Mouse (Mus musculus): ENCODE measurements around the gene Mrps35. TPM values are rescaled to one million over a fixed set of nuclear protein-coding genes. Genes with fewer than 3 reads are reported as not detected.

The Mrps35 gene
- polyA plus RNA-seq, 1 experiment from 2014 or later: 99.6 TPM

- H3K4me3 ChIP-seq: no peak overlapping the region
- H3K36me3 ChIP-seq: no peaks in the 10 kb centered on the region
- H3K4me2 ChIP-seq (replicated peaks): no peak overlapping the region
- WGBS: 81% methylated on average over 3 of the region's 3 CpGs
- H3K27me3 ChIP-seq: peaks cover 3% of the 10 kb centered on the region; the same call in 1 of the 2 replicates
- H3K9me3 ChIP-seq: no peaks in the 10 kb centered on the region
- ATAC-seq (ENCODE audit: low FRiP score, low read depth): no peak
- H3K9ac ChIP-seq: no peak overlapping the region
- no peak overlapping the region for H3K27ac ChIP-seq
- 0 out of 2 replicates have a peak, but pooled peaks cover 2% of the 10 kb centered on the region for H3K4me1 ChIP-seq
Measured at GRCm38 (mm10) chr6:147118190-147118589, 75.6 kb downstream of the Mrps35 start.

DNA sequence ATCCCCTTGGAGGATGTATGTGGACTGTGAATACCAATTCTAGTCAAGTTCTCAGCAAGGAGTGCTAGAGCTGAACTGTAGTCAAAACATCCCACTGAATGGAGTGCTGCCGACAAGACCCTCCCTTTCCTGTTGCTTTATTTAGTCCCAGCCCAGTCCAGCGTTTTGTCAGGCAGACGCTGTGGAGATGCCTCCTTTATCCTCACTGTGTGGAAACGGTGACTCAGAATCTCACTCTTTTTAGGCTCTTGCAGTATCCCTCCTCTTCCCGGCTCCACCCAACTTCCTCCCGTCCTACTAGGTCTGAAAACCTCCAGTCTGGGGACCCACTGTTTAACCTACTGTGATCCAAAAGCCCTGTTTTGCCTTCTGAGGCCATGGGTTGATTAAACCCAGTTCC, 78.8 kb downstream of the Mrps35 start:
- Histone ChIP-seq H3K27me3 (peaks cover 6% of the 10 kb centered on the region; the same call in 1 of the 2 replicates), H3K9me3 (no peaks in the 10 kb centered on the region), H3K4me3 (no peak overlapping the region), H3K4me2 (replicated peaks) (no peak overlapping the region), H3K27ac (no peak overlapping the region), H3K36me3 (no peaks in the 10 kb centered on the region), H3K9ac (no peak overlapping the region), H3K4me1 (peaks cover 6% of the 10 kb centered on the region; the same call in 1 of the 2 replicates)
- 59% methylated on average over 6 of the region's 6 CpGs for WGBS
- ATAC-seq (ENCODE audit: low FRiP score, low read depth): no peak

Other genes starting within 250 kb of the Mrps35 start
- 7.3 and 10.2 TPM in 2 replicates for gene Arntl2, start 246.7 kb upstream of the Mrps35 start, polyA plus RNA-seq (2015; fragmentation: Nextera tagmentation; extraction: Ambion mirVana)
- not detected in 2 replicates for gene Smco2, start 192.7 kb upstream of the Mrps35 start, polyA plus RNA-seq (2015; fragmentation: Nextera tagmentation; extraction: Ambion mirVana)
- 61.1 and 68.5 TPM in 2 replicates for gene Ppfibp1, start 154.3 kb upstream of the Mrps35 start, polyA plus RNA-seq (2015; fragmentation: Nextera tagmentation; extraction: Ambion mirVana)
- 0.18 and 0.31 TPM in 2 replicates for gene 1700034J05Rik, start 88.3 kb upstream of the Mrps35 start, polyA plus RNA-seq (2015; fragmentation: Nextera tagmentation; extraction: Ambion mirVana)
- gene Rep15, start 10.2 kb upstream of the Mrps35 start, polyA plus RNA-seq (2015; fragmentation: Nextera tagmentation; extraction: Ambion mirVana): 1.3 and 1.6 TPM in 2 replicates
- 1.8 and 2.1 TPM in 2 replicates for gene Mansc4, start 44.3 kb downstream of the Mrps35 start, polyA plus RNA-seq (2015; fragmentation: Nextera tagmentation; extraction: Ambion mirVana)
- gene Klhl42, start 48.6 kb downstream of the Mrps35 start, polyA plus RNA-seq (2015; fragmentation: Nextera tagmentation; extraction: Ambion mirVana): 7.4 and 8.8 TPM in 2 replicates
- gene Pthlh, start 221.4 kb downstream of the Mrps35 start, polyA plus RNA-seq (2015; fragmentation: Nextera tagmentation; extraction: Ambion mirVana): 13.6 and 16.0 TPM in 2 replicates